Mouse (Mus musculus) kidney, postnatal 36 days (tissue): ENCODE data around the gene Slc10a1.
"Not testable (repeated sequence)": the region's sequence is repeated elsewhere in the genome, so short reads cannot be mapped to it uniquely, and the experiment has no call there.

Experiments used
- DNase-seq, 2 experiments: peaks; one replicate each; pipeline ENCODE4 v3.0.0; 2021 to 2022; ENCODE audit warnings: mixed read lengths in 2 of 2

Slc10a1 gene

DNA sequence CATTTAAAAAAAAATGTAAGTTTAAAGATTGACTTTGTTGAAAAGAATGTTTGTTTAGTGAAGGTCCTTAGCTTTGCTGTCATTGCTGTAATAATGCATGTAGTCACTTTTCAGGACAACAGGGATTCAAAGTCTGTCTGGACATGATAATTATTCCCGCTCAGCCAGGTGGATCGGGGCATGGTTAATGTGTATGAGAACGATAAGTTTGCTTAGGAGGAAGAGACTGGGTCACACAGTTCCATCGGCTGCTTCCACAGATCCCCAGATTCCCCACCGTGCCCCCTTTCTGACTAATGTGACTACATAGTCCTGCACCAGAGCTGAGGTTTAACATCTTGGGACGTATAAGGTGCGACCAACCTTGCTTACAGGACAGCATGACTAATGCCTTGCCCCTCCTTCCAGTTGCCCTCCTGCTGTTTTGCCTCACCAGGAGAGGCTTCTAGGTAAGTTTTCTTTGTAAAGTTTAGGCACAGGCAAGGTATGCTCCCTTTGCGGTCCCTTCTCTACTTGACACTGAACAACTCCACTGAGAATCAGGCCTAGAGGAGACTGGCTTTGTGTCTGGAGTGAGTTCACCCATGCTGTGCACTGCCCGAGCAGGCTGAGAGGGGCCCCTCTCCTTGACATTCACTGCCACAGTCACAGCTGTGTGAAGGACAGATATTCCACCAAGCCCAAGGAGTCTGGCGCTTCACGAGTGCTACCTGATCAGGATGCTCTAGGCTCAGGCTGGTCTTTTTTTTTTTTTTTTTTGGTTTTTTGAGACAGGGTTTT, 2.3 kb downstream of the Slc10a1 start:
- DNase-seq = peak; percentile 53 to 72

GRCm38 (mm10) chr12:80962566-80962965, 5.9 kb downstream of the Slc10a1 start:
- DNase-seq = no peak

DNA sequence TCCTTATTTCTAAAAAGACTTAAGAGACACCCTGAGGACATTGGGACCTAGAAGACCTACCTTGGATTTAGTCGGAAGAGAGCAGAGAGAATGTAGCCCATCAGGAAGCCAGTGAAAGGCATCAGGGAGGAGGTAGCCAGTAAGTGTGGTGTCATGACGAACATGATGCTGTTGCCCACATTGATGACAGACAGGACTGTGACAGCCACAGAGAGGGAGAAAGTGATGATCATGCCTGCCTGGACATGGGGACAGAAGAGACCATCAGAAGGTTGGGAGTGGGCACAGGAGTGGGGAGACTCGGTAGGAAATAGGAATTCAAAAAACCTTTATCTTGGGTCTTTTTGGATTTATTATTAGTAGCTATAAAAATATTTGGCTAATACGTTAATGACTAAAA, 10.5 kb downstream of the Slc10a1 start:
- DNase-seq = no peak

- no peak for DNase-seq
Measured at GRCm38 (mm10) chr12:80956039-80956438, 12.5 kb downstream of the Slc10a1 start.

GRCm38 (mm10) chr12:80952526-80952925, 16.0 kb downstream of the Slc10a1 start:
- DNase-seq = no peak

- no peak for DNase-seq
Measured at GRCm38 (mm10) chr12:80951640-80952219, 16.8 kb downstream of the Slc10a1 start.

DNA sequence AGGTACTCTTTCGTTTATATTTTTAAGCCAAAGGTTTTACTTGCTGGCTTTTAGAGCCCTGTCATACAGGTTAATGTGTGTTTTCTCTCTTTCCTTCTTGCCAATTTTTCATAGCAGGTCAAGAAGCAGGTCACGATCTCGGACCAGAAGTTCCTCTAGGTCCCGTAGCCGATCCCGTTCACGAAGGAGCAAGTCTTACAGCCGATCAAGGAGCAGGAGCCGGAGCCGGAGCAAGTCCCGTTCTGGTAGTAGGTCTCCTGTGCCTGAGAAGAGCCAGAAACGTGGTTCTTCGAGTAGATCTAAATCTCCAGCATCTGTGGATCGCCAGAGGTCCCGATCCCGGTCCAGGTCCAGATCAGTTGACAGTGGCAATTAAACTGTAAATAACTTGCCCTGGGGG, 18.9 kb downstream of the Slc10a1 start:
- peak in 1 of 2 experiments; percentile 32 for DNase-seq

DNA sequence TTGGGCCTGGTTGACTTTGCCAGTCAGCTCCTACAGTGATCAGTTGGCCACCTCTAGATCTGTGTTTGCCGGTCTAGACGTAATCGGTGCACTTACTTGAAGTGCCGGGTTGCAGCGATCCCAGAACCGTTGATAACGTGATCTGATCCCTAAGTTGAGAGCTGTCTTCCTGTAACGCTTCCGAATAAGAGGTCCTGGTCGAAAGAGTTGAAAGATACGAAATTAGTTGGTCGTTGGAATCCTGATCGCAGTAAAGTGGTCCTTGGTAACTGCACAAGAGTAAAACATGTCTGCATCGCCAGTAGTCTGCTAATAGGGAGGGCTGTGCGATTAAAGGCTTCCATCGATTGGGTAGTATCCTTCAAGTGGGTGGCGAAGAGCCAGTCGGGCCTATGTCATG, 20.3 kb downstream of the Slc10a1 start:
- DNase-seq = no peak

GRCm38 (mm10) chr12:80945996-80946355, 22.5 kb downstream of the Slc10a1 start:
- peak; percentile 95 to 97 for DNase-seq

GRCm38 (mm10) chr12:80945334-80945995, 23.0 kb downstream of the Slc10a1 start, which contains the start of gene Srsf5:
Srsf5 (plus strand) TSS chr12:80945504.
- peak; percentile 98 to 99 for DNase-seq

DNA sequence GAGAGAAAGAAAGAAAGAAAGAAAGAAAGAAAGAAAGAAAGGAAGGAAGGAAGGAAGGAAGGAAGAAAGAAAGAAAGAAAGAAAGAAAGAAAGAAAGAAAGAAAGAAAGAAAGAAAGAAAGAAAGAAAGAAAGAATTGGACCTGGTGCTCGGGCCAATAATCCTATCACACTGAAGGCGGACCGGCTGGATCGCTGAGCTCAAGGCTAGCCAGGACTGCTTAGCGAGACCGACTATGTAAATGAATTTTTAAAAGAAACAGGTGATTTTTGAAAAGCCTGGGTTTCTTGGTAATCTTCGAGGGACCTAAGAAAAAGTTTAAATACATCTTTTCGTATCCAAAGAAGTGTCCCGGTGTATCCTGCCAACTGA, 23.6 kb downstream of the Slc10a1 start:
- not testable (repeated sequence) for DNase-seq

DNA sequence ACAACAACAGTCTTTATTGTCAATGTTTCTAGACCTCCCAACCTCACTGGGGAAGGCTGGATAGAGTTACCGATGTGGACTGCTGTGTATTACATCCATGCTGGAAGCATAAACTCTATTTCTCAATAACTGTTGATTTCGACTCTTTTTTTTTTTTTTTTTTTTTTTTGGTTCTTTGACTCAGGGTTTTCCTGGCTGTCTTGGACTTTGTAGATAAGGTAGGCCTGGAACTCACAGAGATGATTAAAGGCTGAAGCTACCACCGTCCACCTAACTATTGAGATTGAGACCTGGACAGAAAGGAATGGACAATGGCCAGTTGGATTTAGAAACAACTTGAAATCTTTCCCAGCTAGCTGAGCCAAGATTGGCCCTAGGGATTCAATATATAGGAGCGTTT, 24.3 kb downstream of the Slc10a1 start:
- DNase-seq = no peak

GRCm38 (mm10) chr12:80943395-80943794, 25.1 kb downstream of the Slc10a1 start:
- no peak for DNase-seq

DNA sequence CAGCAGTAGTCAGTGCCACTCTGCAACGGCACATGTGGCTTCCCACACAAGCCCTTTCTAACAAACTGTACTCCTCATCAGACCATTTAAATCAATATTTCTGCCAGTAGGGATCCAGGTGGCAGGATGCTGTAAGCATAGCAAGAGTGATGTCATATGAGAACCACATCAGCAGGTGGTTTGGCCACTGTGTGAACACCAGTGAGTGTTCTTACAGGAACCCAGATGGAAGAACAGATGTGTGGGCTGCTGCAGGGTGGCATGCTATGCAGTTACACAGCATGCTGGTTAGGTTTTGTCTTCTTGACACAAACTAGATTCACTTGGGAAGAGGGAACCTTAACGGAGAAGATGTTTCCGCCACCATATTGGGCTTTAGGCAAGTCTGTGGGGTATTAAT, 26.6 kb downstream of the Slc10a1 start:
- no peak for DNase-seq

DNA sequence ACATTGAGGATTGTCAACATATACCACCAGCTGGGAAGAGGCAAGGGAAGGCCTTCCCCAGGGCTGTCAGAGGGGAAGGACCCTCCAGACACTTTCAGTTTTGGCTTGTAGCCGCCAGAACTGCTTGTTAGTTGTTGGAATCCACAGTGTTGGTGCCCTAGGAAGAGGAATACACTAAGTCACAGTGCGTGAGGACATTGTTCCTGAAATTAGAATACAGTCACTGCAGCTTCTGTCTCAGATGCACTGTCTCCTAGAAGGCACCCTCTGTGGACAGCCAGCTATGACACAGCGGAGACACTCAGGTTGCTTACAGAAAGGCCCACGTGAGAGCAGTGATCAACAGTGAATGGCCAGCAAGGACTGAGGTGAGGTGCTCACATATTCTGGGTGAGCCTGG, 29.3 kb downstream of the Slc10a1 start:
- DNase-seq = no peak

- peak; percentile 79 to 81 for DNase-seq
Measured at GRCm38 (mm10) chr12:80938642-80939041, 29.9 kb downstream of the Slc10a1 start.

DNA sequence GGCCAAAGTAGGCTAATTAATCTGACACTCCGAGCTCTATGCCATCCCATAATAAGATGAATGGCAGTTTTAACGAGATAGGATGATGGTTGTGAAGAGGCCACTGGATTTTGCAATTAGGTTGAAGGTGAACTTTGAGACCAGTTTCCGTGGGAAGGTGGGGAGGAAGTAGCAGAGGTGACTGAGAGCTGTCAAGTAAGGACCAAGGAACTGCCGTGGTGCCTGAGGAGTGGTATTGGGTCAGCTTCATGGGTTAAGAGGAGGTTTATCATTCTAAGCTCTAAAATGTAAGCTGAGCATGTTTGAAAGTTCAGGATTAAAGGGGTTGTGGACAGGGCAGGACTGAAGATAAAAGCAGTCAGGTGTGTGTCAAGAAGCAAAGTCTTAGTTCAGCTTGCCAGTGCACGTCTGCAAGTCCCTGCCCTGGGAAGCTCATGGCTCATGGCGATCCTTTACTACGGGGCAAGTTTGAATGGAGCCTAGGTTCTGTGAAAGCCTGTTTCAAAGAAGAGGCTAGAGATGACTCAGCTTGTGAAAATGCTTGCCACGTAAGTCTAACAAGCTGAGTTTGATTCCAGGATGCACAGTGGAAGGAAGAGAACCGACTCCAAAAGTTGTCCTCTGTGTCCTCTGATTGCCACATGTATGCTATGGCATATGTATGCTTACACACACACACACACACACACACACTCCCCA, 31.0 kb downstream of the Slc10a1 start:
- no peak for DNase-seq

DNA sequence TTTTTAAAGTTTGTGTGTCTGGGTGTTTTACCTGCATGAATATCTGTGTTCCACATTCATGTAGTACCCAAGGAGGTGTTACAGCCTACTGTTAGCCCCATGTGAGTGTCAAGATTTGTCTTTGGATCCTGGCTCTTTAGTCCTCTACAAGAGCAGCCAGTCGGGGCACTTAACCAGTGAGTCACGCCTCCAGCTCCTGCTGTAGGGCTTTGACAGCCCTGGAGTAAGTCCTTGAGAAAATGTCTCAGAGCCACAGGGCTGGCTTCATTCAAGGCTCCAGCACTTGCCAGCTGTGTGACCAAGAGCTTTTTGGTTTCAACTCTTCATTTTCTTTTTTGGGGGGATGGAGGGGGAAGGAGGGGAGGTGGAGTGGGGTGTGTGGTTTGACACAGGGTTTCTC, 31.8 kb downstream of the Slc10a1 start:
- DNase-seq = no peak

- DNase-seq = peak in 1 of 2 experiments; percentile 30
Measured at GRCm38 (mm10) chr12:80932865-80933264, 35.6 kb downstream of the Slc10a1 start.

GRCm38 (mm10) chr12:80931402-80932140, 36.9 kb downstream of the Slc10a1 start:
- peak in 1 of 2 experiments; percentile 30 for DNase-seq

- peak; percentile 32 to 86 for DNase-seq
Measured at GRCm38 (mm10) chr12:80930141-80930540, 38.4 kb downstream of the Slc10a1 start.

GRCm38 (mm10) chr12:80928881-80929280, 39.6 kb downstream of the Slc10a1 start:
- peak; percentile 51 to 81 for DNase-seq

GRCm38 (mm10) chr12:80927518-80927917, 41.0 kb downstream of the Slc10a1 start:
- DNase-seq = no peak
